Mouse (Mus musculus) neural tube, embryonic 12.5 days (tissue): ENCODE results near the gene Il1f6. TPM values are rescaled to one million over a fixed set of nuclear protein-coding genes. Genes with fewer than 3 reads are reported as not detected.

Experiments
- polyA plus RNA-seq: library from polyadenylated mRNA; unstranded; fragments of >200 nt; fragmentation: Nextera tagmentation; extraction: Ambion mirVana; gene quantifications from 2 replicates; pipeline ENCODE4 v1.2.1, GENCODE M21; 2016

The Il1f6 gene
- polyA plus RNA-seq, 1 experiment from 2014 or later: not detected

Other genes starting within 250 kb of the Il1f6 start
- gene Hnmt, start 166.0 kb upstream of the Il1f6 start, polyA plus RNA-seq: 0.93 and 1.1 TPM in 2 replicates
- gene Tbpl2, start 118.8 kb upstream of the Il1f6 start, polyA plus RNA-seq: not detected in 2 replicates
- not detected in 2 replicates for gene Il1f8, start 62.3 kb upstream of the Il1f6 start, polyA plus RNA-seq
- not detected in 2 replicates for gene Il1f9, start 28.9 kb upstream of the Il1f6 start, polyA plus RNA-seq
- gene Il1f5, start 61.5 kb downstream of the Il1f6 start, polyA plus RNA-seq: not detected in 2 replicates
- gene Il1f10, start 75.8 kb downstream of the Il1f6 start, polyA plus RNA-seq: not detected in 2 replicates
- gene Il1rn, start 121.4 kb downstream of the Il1f6 start, polyA plus RNA-seq: 0.14 and 0.18 TPM in 2 replicates
- gene Psd4, start 152.2 kb downstream of the Il1f6 start, polyA plus RNA-seq: 0.43 and 0.47 TPM in 2 replicates